Mouse (Mus musculus) regulatory T cell (primary cell): ENCODE data around the gene Dph1.

Experiments used
- in situ Hi-C: fragments of 300-600 bp; cut with MboI, MseI; formaldehyde crosslinking; loops from one replicate; pipeline ENCODE4 v1.15.1; 2025; ENCODE audit warnings: high pct_unique_total_duplicates

Dph1 gene

GRCm38 (mm10) chr11:75136666-75137398, 54.2 kb downstream of the Dph1 start:
- in situ Hi-C loops = no loop called here

DNA sequence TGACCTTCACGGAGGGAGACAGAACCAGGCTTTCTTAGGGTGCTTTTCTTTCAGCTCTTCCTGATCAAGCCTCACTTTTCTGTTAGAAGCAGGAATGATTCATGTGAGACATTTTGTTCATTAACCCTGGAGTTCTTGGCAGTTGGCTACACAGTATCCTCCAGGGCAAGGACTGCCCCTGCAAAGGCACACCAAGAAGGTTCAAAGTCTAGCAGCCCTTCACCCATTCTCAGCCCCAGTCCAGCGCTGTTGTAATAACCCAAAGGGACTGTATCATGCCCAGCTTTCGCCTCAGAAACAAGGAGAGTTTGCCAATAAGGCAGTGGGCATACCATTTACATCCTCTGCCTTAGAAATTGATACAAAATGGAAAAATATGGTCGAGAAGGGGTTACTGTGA, 55.7 kb downstream of the Dph1 start:
- in situ Hi-C loops = no loop called here

DNA sequence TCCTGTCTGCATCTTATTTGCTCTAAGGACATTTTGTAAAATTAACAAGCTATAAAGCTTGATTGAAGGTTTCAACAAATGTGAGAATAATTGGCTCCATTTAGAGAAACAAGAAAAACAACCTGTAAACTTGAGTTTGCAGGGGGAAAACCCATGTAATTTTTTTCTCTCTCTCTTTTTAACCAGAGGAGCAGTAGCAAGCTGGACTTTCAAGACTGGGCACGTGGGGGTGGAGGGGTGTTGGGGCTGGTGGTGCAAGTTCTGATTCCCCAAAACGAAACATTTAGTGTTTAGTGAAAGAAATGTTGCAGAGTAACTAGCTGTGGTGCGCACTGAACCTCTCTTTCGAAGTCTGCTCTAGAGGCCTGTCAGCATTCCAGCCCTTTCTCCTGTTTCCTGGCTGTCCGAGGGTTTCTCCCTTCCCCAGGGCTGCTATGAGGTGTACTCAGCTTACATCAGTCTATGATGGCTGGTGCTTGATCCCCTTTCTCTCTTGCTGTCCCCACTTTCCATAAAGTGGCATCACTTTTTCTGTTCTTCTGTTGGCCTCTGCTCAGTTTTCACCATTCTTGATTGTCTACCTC, 56.5 kb downstream of the Dph1 start:
- in situ Hi-C loops = no loop called here

GRCm38 (mm10) chr11:75133951-75134350, 57.1 kb downstream of the Dph1 start:
- in situ Hi-C loops = no loop called here

DNA sequence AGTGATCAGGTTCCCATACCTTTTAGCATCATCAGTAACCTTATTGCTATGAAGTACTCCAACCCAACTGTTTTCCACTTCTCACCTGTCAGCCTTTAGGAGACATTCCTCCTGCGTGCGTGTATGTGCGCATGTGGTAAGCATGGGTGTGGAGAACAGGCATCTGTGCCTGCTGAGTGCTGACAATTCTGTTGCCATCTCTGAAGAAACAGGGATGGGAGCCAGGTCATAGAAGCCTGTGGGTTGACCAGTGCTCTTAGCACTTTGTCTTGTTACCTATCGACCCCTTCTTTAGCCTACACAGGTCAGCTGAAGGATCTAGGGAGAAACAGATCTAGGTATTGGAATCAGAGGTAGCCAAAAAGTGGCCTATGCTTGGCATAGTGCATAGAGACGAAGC, 57.6 kb downstream of the Dph1 start:
- in situ Hi-C loops = no loop called here

DNA sequence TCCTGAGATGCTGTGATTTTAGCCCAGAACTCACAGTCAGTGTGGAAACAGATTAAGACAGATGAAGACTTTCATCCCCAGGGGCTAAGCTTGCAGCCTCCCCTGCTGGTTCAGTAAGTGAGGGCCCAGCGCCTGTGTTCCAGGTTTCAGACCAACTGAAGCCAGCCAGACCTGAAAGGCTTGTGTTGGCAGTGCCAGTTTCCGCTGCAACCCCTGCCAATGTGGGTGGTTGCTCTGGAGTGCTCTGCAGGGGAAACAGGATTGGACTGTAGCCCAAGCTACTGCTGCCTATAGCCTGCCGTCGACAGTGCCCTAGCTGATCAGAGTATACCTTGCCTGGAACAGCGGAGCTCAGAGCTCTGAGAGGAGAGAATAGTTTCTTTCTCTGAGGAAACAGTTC, 58.8 kb downstream of the Dph1 start:
- in situ Hi-C loops = no loop called here

GRCm38 (mm10) chr11:75131300-75131699, 59.7 kb downstream of the Dph1 start:
- in situ Hi-C loops = no loop called here

DNA sequence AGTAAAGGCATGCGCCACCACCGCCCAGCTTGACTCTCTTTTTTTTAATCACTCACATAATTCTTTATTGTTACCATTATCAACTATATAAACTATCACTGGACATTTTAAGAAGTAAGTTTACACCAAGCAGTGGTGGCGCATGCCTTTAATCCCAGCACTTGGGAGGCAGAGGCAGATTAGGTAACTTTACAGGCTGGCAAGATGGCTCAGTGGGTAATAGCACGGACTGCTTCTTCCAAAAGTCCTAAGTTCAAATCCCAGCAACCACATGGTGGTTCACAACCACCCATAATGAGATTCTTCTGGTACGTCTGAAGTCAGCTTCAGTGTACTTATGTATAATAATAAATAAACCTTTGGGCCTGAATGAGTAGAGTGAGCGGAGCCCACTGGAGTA, 61.6 kb downstream of the Dph1 start:
- in situ Hi-C loops = no loop called here
